24 mouse cellular contexts compared by ENCODE assay signal in genomic region chr2:24273619-24274018, GRCm38 (mm10). TPM values are rescaled to one million over a fixed set of nuclear protein-coding genes. Genes with fewer than 3 reads are reported as not detected.
"Had no signal": no experiment of that assay in that cellular context is flagged by ENCODE, and none has a peak within 500 bp of the region (broad histone marks: within the 10 kb centered on the region; RNA-seq: fewer than 3 reads in every experiment).

No protein-coding gene starts in this region.

- H3K27ac ChIP-seq: neural tube, embryonic 13.5 days; neural tube, embryonic 15.5 days; stomach, embryonic 15.5 days; stomach, postnatal 0 days had no signal

- H3K4me3 ChIP-seq: neural tube, embryonic 13.5 days; neural tube, embryonic 15.5 days; stomach, embryonic 15.5 days had no signal

- H3K9ac ChIP-seq: neural tube, embryonic 13.5 days; neural tube, embryonic 15.5 days; stomach, embryonic 15.5 days had no signal

- H3K9me3 ChIP-seq: neural tube, embryonic 13.5 days; neural tube, embryonic 15.5 days; stomach, embryonic 15.5 days had no signal

- H3K4me2 ChIP-seq: neural tube, embryonic 13.5 days; neural tube, embryonic 15.5 days; stomach, embryonic 15.5 days had no signal

- H3K4me1 ChIP-seq: neural tube, embryonic 13.5 days; neural tube, embryonic 15.5 days; stomach, embryonic 15.5 days had no signal

- H3K27me3 ChIP-seq: neural tube, embryonic 13.5 days; neural tube, embryonic 15.5 days; stomach, embryonic 15.5 days had no signal

- H3K36me3 ChIP-seq: neural tube, embryonic 13.5 days; neural tube, embryonic 15.5 days; stomach, embryonic 15.5 days had no signal

- DNase-seq: retina, postnatal 1 day; right cerebral cortex, adult 18-20 months; right cerebral cortex, postnatal 14 days; right cerebral cortex, postnatal 25 days; right cerebral cortex, postnatal 4 days; spleen, adult 18-20 months; thymus, adult 18-20 months; thymus, adult 2 months; thymus, postnatal 14 days; thymus, postnatal 25 days; thymus, postnatal 36 days; thymus, postnatal 4 days had no signal

RNA-seq across cellular contexts. Expression of gene Il1f5, which starts 3.1 kb away (rescaled TPM):
- total RNA-seq: neutrophil, adult 5-6 weeks had no signal
- polyA plus RNA-seq: neural tube, embryonic 13.5 days; neural tube, embryonic 14.5 days; neural tube, embryonic 15.5 days; small intestine, adult 2 months; spleen, adult 2 months; stomach, embryonic 14.5 days; testis, adult 2 months had no signal

RNA-seq across cellular contexts. Expression of gene Il1f10, which starts 17.4 kb away (rescaled TPM):
- total RNA-seq: neutrophil, adult 5-6 weeks had no signal
- polyA plus RNA-seq: neural tube, embryonic 13.5 days; neural tube, embryonic 14.5 days; neural tube, embryonic 15.5 days; small intestine, adult 2 months; spleen, adult 2 months; stomach, embryonic 14.5 days; stomach, embryonic 15.5 days; stomach, embryonic 16.5 days; testis, adult 2 months; urinary bladder, adult 2 months had no signal

RNA-seq across cellular contexts. Expression of gene Il1f6, which starts 58.4 kb away (rescaled TPM):
- total RNA-seq: neutrophil, adult 5-6 weeks had no signal
- polyA plus RNA-seq: neural tube, embryonic 13.5 days; neural tube, embryonic 14.5 days; neural tube, embryonic 15.5 days; small intestine, adult 2 months; spleen, adult 2 months; stomach, embryonic 14.5 days; stomach, embryonic 15.5 days; testis, adult 2 months; urinary bladder, adult 2 months had no signal
